In the genomic region with DNA sequence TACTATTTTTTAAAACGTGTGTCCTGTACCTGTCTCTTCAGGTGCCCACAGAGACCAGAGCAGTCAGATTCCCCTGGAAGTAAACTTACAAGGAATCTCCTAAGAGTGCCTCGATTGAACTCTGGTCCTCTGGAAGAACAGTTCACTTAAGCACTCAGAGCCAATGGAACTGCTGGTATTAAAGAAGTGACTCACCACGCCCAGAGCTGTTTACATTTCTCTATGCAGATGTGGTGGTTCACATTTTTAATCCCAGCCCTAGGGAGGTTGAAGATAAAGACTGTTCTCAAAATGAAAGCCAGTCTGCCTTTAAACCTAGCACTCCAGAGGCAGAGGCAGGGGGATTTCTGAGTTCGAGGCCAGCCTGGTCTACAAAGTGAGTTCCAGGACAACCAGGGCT, we compare ENCODE assay signal across 15 mouse cellular contexts. TPM values are rescaled to one million over a fixed set of nuclear protein-coding genes. Genes with fewer than 3 reads are reported as not detected.
"Had no signal": no experiment of that assay in that cellular context is flagged by ENCODE, and none has a peak within 500 bp of the region (broad histone marks: within the 10 kb centered on the region; RNA-seq: fewer than 3 reads in every experiment).

No protein-coding gene starts in this region.

- DNase-seq: kidney, adult 2 months; kidney, postnatal 14 days; lung, postnatal 14 days; right cerebral cortex, postnatal 14 days; thymus, postnatal 4 days had no signal

- H3K9me3 ChIP-seq: kidney, embryonic 15.5 days; limb, embryonic 12.5 days; lung, embryonic 15.5 days; megakaryocyte, embryonic 14.5 days; midbrain, embryonic 12.5 days; neural tube, embryonic 13.5 days; stomach, embryonic 15.5 days had no signal

- ATAC-seq: intestine, embryonic 16.5 days; midbrain, embryonic 16.5 days had no signal

- H3K9ac ChIP-seq: kidney, embryonic 15.5 days; limb, embryonic 12.5 days; lung, embryonic 15.5 days; midbrain, embryonic 12.5 days; neural tube, embryonic 13.5 days; stomach, embryonic 15.5 days had no signal

- H3K27ac ChIP-seq: kidney, embryonic 15.5 days; limb, embryonic 12.5 days; lung, embryonic 15.5 days; macrophage; midbrain, embryonic 12.5 days; neural tube, embryonic 13.5 days; stomach, embryonic 15.5 days had no signal

- H3K4me3 ChIP-seq: kidney, embryonic 15.5 days; limb, embryonic 12.5 days; lung, embryonic 15.5 days; midbrain, embryonic 12.5 days; neural tube, embryonic 13.5 days; stomach, embryonic 15.5 days had no signal

- H3K4me2 ChIP-seq: kidney, embryonic 15.5 days; limb, embryonic 12.5 days; lung, embryonic 15.5 days; midbrain, embryonic 12.5 days; neural tube, embryonic 13.5 days; stomach, embryonic 15.5 days had no signal

- H3K27me3 ChIP-seq: kidney, embryonic 15.5 days; limb, embryonic 12.5 days; lung, embryonic 15.5 days; megakaryocyte, embryonic 14.5 days; midbrain, embryonic 12.5 days; neural tube, embryonic 13.5 days; stomach, embryonic 15.5 days had no signal

RNA-seq across cellular contexts. Expression of a gene that starts 53.7 kb away (rescaled TPM):
- polyA plus RNA-seq: neural tube, embryonic 13.5 days had no signal
